Mouse (Mus musculus) left cerebral cortex, adult 2 months (tissue): ENCODE data around the gene Pdlim3. TPM values are rescaled to one million over a fixed set of nuclear protein-coding genes. Genes with fewer than 3 reads are reported as not detected.
A peak's percentile ranks its signal among the peaks of the same experiment; 100 is the strongest.
"Not testable (repeated sequence)": the region's sequence is repeated elsewhere in the genome, so short reads cannot be mapped to it uniquely, and the experiment has no call there.

ENCODE experiments used
- DNase-seq, 2 experiments: peaks; one replicate each; pipeline ENCODE4 v3.0.0; 2021 to 2022; ENCODE audit warnings: low spot score in 2 of 2, mixed read lengths in 1 of 2; ENCODE audit errors: extremely low spot score in 1 of 2
- H3K27ac ChIP-seq: fragments of 200-600 bp; 2 replicates; pipeline ENCODE4 v1.8.1; 2022
- H3K4me3 ChIP-seq: fragments of 200-600 bp; 2 replicates; pipeline ENCODE4 v1.8.1; 2022
- CTCF ChIP-seq: fragments of 200-600 bp; IDR thresholded peaks from 2 replicates; pipeline ENCODE4 v1.8.1; 2022; ENCODE audit warnings: antibody characterized with exemption, mild to moderate bottlenecking, moderate library complexity
- intact Hi-C: fragments of 180-260 bp; cut with DNase I; formaldehyde crosslinking; loops from one replicate; pipeline ENCODE4 v1.15.1; 2025
- long read RNA-seq, 2 experiments: library from polyadenylated mRNA; stranded (forward); transcript quantifications; one replicate each; pipeline ENCODE4 v2.0.0; 2021; ENCODE audit warnings: borderline mapping rate in 2 of 2
- total RNA-seq, 2 experiments: library from RNA; stranded (reverse); gene quantifications; 2 replicates each; pipeline ENCODE4 v1.2.3; 2021

The Pdlim3 gene
- total RNA-seq, result 1 to 10 TPM; 2.2 to 2.4 TPM
- long read RNA-seq, experiment 1, result 0 reads
- long read RNA-seq, experiment 2, partial matches to known transcripts, result 1 of 1 reads
- long read RNA-seq, experiment 2, other reads (novel, unspliced or antisense), result 0 of 1 reads

- intact Hi-C loops, result no loop called here
- Histone ChIP-seq H3K27ac (no peak within 1 kb of the TSS), H3K4me3 (peak within 1 kb of the TSS; percentile 42)
- TF ChIP-seq CTCF, result no peak
- no peak for DNase-seq
These were observed at the start of gene Pdlim3 for GRCm38 (mm10) chr8:45885202-45885685. Gene Pdlim3, plus strand, starts transcription at chr8:45885461.

- H3K4me3 ChIP-seq, result no peak overlapping the region
- intact Hi-C loops, result loop anchor here (5.0 kb wide), 1 partner anchor 74 kb away; no protein-coding TSS in a partner anchor
- TF ChIP-seq CTCF, result no peak
- H3K27ac ChIP-seq, result no peak overlapping the region
- DNase-seq, result no peak
These were observed 42.0 kb upstream of the Pdlim3 start for GRCm38 (mm10) chr8:45843306-45843705.

GRCm38 (mm10) chr8:45844097-45844885 lies 41.0 kb upstream of the Pdlim3 start:
- intact Hi-C loops, result loop anchor here (5.0 kb wide), 1 partner anchor 73 kb away; no protein-coding TSS in a partner anchor
- DNase-seq, result peak in 1 of 2 experiments; percentile 59
- Histone ChIP-seq H3K27ac (no peak overlapping the region), H3K4me3 (no peak overlapping the region)
- no peak for TF ChIP-seq CTCF

GRCm38 (mm10) chr8:45844911-45845481 lies 40.3 kb upstream of the Pdlim3 start:
- Histone ChIP-seq H3K27ac (no peak overlapping the region), H3K4me3 (no peak overlapping the region)
- DNase-seq, result no peak
- intact Hi-C loops, result loop anchor here (5.0 kb wide), 1 partner anchor 72 kb away; no protein-coding TSS in a partner anchor
- TF ChIP-seq CTCF, result no peak

- DNase-seq, result no peak
- intact Hi-C loops, result no loop called here
These were observed 39.4 kb upstream of the Pdlim3 start for GRCm38 (mm10) chr8:45845906-45846305.

GRCm38 (mm10) chr8:45855118-45855517 lies 30.1 kb upstream of the Pdlim3 start:
- Histone ChIP-seq H3K27ac (no peak overlapping the region), H3K4me3 (no peak overlapping the region)
- no peak for TF ChIP-seq CTCF
- no peak for DNase-seq
- intact Hi-C loops, result no loop called here

More at GRCm38 (mm10) chr8:45845906-45846305, 39.4 kb upstream of the Pdlim3 start:
- Histone ChIP-seq H3K27ac (no peak overlapping the region), H3K4me3 (no peak overlapping the region)
- no peak for TF ChIP-seq CTCF

- Histone ChIP-seq H3K27ac (no peak overlapping the region), H3K4me3 (no peak overlapping the region)
- DNase-seq, result no peak
- intact Hi-C loops, result no loop called here
- no peak for TF ChIP-seq CTCF
These were observed 27.5 kb upstream of the Pdlim3 start for GRCm38 (mm10) chr8:45857734-45858133.

GRCm38 (mm10) chr8:45858391-45858790 lies 26.9 kb upstream of the Pdlim3 start:
- no peak for TF ChIP-seq CTCF
- Histone ChIP-seq H3K27ac (no peak overlapping the region), H3K4me3 (no peak overlapping the region)
- intact Hi-C loops, result no loop called here
- DNase-seq, result no peak

- intact Hi-C loops, result not testable (repeated sequence)
These were observed 13.7 kb upstream of the Pdlim3 start for GRCm38 (mm10) chr8:45871587-45871986.

GRCm38 (mm10) chr8:45872077-45872476 lies 13.2 kb upstream of the Pdlim3 start:
- DNase-seq, result no peak
- H3K4me3 ChIP-seq, result no peak overlapping the region
- intact Hi-C loops, result no loop called here
- TF ChIP-seq CTCF, result no peak
- H3K27ac ChIP-seq, result no peak overlapping the region

More at GRCm38 (mm10) chr8:45871587-45871986, 13.7 kb upstream of the Pdlim3 start:
- not testable (repeated sequence) for DNase-seq, H3K4me3 ChIP-seq, H3K27ac ChIP-seq

- H3K27ac ChIP-seq, result no peak overlapping the region
- DNase-seq, result peak; percentile 20 to 40
- intact Hi-C loops, result no loop called here
- H3K4me3 ChIP-seq, result no peak overlapping the region
- TF ChIP-seq CTCF, result no peak
These were observed 10.2 kb upstream of the Pdlim3 start for GRCm38 (mm10) chr8:45874945-45875626.

- no peak for TF ChIP-seq CTCF
- H3K27ac ChIP-seq, result no peak overlapping the region
- no peak for DNase-seq
- intact Hi-C loops, result no loop called here
- no peak overlapping the region for H3K4me3 ChIP-seq
These were observed 8.9 kb upstream of the Pdlim3 start for GRCm38 (mm10) chr8:45876397-45876796.
